Mouse (Mus musculus): ENCODE results near the gene Ywhae. TPM values are rescaled to one million over a fixed set of nuclear protein-coding genes. Genes with fewer than 3 reads are reported as not detected.
A peak's percentile ranks its signal among the peaks of the same experiment; 100 is the strongest.
"Not testable (repeated sequence)": the region's sequence is repeated elsewhere in the genome, so short reads cannot be mapped to it uniquely, and the experiment has no call there.

Gene Ywhae
- 100 to 1,000 TPM; 639 to 647 TPM for total RNA-seq (2021)
- long read RNA-seq, experiment 1, transcript Ywhae-201 (6 exons, 2,100 nt): major isoform, 283 of 292 reads
- long read RNA-seq, experiment 1, partial matches to known transcripts: 5 of 292 reads
- long read RNA-seq, experiment 1, other reads (novel, unspliced or antisense): 4 of 292 reads
- long read RNA-seq, experiment 2, transcript Ywhae-201 (6 exons, 2,100 nt): major isoform, 346 of 376 reads
- long read RNA-seq, experiment 2, partial matches to known transcripts: 26 of 376 reads
- long read RNA-seq, experiment 2, other reads (novel, unspliced or antisense): 4 of 376 reads

DNA sequence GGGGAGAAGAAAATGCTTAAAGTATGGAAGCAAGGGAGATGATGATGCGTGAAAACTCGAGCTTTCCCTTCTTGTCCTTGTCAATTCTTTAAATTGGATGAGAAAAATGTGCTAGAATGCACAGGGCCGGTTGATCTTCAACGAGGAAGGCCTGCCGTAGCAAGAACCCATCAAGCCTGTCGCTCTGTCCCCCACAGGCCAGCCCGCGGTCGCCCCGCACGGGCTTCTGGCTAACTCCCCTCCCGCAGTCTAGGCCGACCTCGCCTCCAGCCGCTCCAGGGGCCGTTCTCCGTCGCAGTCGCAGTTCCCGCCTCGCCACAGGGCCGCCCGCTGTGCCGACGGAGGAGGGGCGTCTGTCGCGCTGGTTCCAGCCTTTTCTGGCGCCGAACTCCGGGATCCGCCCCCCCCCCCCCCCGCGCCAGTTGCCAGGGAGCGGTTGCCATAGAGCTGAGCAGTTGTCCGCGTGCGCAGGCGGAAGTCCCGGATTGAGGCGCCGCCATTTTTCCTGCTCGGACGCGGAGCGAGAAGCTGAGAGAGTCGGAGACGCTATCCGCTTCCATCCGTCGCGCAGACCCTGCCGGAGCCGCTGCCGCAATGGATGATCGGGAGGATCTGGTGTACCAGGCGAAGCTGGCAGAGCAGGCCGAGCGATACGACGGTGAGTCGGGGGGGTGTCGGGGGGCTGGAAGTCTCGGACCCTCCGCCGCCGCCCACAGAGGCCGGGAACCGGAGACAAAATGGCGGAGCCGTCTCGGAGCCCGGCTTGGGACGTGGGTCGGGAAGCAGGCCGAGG is at the start of gene Ywhae:
Ywhae (plus strand) TSS at position 436 of the 793 bp plus-strand sequence.
- DNase-seq (ENCODE audit: low spot score in 2 of 2): peak; percentile 89 to 92

GRCm38 (mm10) chr11:75684462-75684861 is 48.2 kb upstream of the Ywhae start:
- DNase-seq (ENCODE audit: low spot score in 2 of 2): no peak

DNA sequence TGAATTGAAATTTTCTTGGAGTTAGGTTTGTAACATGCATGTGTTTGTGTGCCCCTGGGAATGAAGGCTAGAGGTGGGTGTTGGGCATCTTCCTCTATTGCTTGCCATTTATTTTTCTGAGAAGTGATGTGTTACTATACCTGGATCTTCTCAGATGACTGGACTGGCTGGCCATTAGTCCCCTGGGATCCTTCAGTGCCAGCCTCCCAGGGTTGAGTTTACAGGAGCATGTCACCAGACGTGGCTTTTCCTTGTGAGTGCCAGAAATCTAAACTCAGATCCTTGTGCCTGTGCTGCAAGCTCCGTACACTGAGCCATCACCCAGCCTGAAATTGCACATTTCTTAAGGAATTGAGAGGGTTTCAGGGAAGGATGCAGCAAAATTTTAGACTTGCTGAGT is 47.7 kb upstream of the Ywhae start:
- DNase-seq (ENCODE audit: low spot score in 2 of 2): no peak

GRCm38 (mm10) chr11:75687343-75687993 is 45.2 kb upstream of the Ywhae start:
- DNase-seq (ENCODE audit: low spot score in 2 of 2): no peak

DNA sequence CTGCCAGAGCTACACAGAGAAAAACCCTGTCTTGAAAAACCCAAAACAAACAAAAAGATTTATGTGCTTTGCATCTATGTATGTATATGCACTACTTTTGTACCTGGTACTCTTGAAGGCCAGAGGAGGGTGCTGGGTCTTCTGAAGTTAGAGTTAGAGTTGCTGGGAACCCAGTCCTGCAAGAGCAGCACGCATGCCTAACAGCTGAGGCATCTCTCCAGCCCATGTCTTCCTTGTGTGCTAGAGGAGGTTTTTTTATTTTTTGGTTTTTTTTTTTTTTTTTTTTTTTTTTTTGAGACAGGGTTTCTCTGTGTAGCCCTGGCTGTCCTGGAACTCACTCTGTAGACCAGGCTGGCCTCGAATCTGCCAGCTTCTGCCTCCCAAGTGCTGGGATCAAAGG is 44.5 kb upstream of the Ywhae start:
- DNase-seq (ENCODE audit: low spot score in 2 of 2): no peak

DNA sequence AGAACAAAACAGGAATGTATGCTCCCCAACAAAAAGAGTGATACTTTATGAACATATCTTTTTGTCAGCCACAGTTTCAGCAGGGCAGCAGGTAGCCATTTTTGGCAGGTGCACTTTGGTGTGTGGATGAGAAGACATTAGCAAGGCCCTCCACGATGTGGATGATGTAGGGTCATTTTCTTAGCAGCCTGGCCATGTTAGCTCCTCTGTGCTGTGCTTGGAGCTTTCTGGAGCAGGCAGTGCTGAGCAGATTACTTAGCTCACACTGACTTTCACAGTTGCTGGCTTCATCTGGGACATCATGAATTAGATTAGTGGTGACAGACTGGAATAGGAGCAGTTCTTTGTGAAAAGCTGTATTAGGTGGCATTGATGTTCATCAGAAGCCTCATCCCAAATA is 42.7 kb upstream of the Ywhae start:
- DNase-seq (ENCODE audit: low spot score in 2 of 2): no peak

DNA sequence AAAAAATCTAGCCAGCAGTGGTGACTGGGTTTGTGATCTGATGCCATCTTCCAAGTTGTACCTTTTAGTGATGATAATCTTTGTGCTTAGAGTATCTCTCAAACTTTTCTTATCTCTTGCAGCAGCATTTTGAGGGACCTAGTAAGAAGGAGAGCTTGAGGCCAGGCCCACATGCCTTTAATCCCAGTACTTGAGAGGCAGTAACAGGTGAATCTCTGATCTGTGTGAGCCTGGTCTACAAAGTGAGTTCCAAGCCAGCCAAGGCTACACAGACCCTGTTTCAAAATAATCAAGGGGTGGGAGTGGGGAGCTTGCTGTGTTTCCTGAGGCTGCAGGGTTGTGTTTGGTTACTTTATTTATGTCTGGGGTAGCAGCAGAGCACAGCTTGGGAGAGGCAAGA is 41.6 kb upstream of the Ywhae start:
- no peak for DNase-seq (ENCODE audit: low spot score in 2 of 2)

DNA sequence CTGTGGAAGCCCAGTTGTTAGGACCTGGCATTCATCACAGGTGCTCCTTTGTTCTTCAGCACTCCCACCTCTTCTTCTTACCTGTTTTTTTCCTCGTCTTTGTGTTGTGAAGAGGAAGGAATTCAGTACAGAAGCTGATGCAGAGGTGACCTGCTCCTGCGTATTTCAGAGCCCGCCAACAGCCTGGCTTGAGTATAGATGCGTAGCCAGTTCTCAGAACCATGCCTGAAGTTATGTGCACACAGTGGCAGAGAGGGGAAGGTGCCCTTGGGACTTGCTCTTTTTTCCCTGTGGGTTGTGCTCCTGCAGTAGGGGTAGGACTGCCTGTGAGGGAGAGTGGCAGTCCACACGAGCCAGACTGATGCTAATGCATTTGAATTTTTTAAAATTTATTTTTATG is 39.1 kb upstream of the Ywhae start:
- DNase-seq (ENCODE audit: low spot score in 2 of 2): no peak

DNA sequence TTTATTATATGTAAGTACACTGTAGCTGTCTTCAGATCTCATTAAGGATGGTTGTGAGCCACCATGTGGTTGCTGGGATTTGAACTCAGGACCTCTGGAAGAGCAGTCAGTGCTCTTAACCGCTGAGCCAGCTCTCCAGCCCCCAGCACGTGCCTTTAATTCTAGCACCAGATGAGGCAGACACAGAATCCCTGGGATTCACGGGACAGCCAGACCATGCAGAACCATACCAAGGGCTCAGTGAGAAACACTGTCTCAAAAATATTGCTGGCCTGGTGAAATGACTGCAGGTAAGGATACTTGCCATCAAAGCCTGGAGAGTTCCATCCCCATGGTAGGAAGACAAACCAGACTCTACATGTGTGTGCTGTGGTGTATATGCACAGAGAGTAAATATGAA is 35.2 kb upstream of the Ywhae start:
- DNase-seq (ENCODE audit: low spot score in 2 of 2): not testable (repeated sequence)

DNA sequence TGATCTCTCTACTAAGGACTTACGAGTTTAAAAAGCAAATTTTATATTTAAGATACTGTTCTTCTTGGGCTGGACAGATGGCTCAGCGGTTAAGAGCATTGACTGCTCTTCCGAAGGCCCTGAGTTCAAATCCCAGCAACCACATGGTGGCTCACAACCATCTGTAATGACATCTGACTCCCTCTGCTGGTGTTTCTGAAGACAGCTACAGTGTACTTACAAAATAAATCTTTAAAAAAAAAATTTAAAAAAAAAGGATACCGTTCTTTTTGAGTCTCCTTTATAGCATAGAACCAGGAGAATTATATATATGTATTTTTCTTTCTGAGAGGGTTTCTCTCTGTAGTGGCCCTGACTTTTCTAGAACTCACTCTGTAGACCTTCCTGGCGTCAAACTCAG is 32.1 kb upstream of the Ywhae start:
- no peak for DNase-seq (ENCODE audit: low spot score in 2 of 2)

DNA sequence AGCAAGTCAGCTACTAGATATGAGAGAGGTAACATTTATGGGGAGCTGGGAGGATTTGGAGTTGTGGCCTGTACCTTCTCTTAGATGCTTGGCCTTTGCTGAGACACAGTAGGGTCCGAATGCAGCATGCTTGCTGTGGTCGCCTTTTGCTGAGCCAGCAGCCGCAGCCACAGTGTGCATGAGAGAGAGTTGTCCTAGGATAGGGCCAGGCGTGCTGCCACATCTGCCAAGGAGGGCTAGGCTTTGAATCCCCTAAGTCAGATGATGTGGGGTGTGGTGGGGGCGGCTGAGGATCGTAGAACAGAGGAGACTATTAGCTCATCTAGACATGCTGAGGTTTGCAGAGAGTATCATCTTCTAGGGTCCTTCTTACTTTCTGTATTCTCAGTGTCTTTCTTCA is 29.9 kb upstream of the Ywhae start:
- no peak for DNase-seq (ENCODE audit: low spot score in 2 of 2)

DNA sequence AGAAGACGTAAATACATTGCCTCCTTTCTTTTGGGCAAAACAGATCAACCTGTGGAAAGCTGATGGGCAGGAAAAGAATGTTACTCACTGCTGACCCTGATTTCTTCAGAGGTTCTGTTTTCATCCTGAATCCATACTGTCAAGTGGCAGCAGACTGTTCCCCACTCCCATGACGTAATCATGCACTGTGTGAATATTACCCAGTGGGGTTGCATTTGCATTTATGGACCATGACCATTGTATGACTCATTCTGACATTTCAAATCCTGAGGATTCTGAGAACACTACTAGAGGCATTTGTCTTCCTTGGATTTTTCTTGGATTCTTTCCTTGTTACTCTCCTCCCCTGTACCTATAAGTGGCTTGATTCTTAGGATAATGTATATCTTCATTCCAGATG is 28.9 kb upstream of the Ywhae start:
- DNase-seq (ENCODE audit: low spot score in 2 of 2): no peak

DNA sequence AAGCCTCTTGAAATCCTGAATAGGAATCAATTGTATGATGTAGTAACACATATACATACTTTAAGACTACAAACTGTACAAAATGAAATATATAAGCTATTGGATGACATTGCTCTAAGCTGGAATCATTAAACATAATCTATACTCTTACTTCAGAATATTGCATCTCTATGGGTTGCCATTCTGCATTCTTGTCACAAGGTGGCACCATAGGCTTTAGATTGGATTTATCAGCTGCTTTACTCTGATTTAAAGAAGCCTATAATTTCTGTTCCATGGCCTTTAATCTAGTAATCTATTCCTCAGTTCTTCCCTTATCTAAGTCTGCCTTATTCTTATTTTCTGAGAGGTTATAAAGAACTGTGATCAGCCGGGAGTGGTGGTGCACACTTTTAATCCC is 18.7 kb upstream of the Ywhae start:
- no peak for DNase-seq (ENCODE audit: low spot score in 2 of 2)

- no peak for DNase-seq (ENCODE audit: low spot score in 2 of 2)
These were observed 17.1 kb upstream of the Ywhae start for GRCm38 (mm10) chr11:75715556-75715955.

- DNase-seq (ENCODE audit: low spot score in 2 of 2): no peak
These were observed 15.9 kb upstream of the Ywhae start for GRCm38 (mm10) chr11:75716661-75717325.

- no peak for DNase-seq (ENCODE audit: low spot score in 2 of 2)
These were observed 10.3 kb upstream of the Ywhae start for GRCm38 (mm10) chr11:75722339-75722738.

DNA sequence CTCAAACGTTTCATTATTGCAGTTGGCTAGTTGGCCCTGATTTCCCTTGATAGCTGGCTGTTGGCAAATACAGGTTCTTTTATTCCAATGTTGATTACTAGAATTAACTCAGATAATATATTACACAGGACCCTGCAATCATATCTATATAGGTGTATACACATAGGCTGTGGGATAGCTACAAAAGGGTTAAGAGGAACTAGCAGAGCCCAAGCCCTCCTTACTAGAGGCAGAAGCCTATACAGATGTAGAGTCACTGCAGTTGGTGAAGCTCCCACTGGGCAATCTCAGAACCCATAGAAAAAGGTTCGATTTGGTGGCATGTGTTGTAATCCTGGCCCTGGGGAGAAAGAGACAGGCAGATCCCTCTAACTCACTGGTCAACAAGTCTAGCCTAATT is 5.5 kb upstream of the Ywhae start:
- no peak for DNase-seq (ENCODE audit: low spot score in 2 of 2)

- DNase-seq (ENCODE audit: low spot score in 2 of 2): not testable (repeated sequence)
These were observed 5.0 kb upstream of the Ywhae start for GRCm38 (mm10) chr11:75727659-75728058.

GRCm38 (mm10) chr11:75733227-75733940 is 715 bp downstream of the Ywhae start:
- DNase-seq (ENCODE audit: low spot score in 2 of 2): peak; percentile 74 to 77

- DNase-seq (ENCODE audit: low spot score in 2 of 2): no peak
These were observed 3.0 kb downstream of the Ywhae start for GRCm38 (mm10) chr11:75735462-75736252.

Data from adrenal gland, adult 18-20 months (tissue).